Mouse (Mus musculus) lung, embryonic 14.5 days (tissue): ENCODE results near the gene Ank3. TPM values are rescaled to one million over a fixed set of nuclear protein-coding genes. Genes with fewer than 3 reads are reported as not detected.

Experiments used
- ATAC-seq: fragments of 200-750 bp; cut with Nextera tagmentation; 2 replicates; pipeline ENCODE4 v1.8.0; 2017; ENCODE audit warnings: mild to moderate bottlenecking, moderate TSS enrichment, moderate library complexity; ENCODE audit not compliant: insufficient read depth
- DNase-seq: peaks from one replicate; pipeline ENCODE4 v3.0.0-alpha.2; 2015
- H3K27ac ChIP-seq: fragments of 300-500 bp; sonication (generic); 2 replicates; pipeline ENCODE4 v1.5.1; 2014; ENCODE audit warnings: low read depth, mild to moderate bottlenecking, moderate library complexity
- H3K27me3 ChIP-seq: fragments of 300-500 bp; sonication (generic); 2 replicates; pipeline ENCODE4 v1.6.1; 2014; ENCODE audit warnings: low read length, control low read depth; ENCODE audit not compliant: insufficient read depth
- H3K36me3 ChIP-seq: fragments of 300-500 bp; sonication (generic); 2 replicates; pipeline ENCODE4 v1.6.1; 2014; ENCODE audit warnings: control low read depth; ENCODE audit not compliant: insufficient read depth
- H3K4me1 ChIP-seq: fragments of 300-500 bp; sonication (generic); 2 replicates; pipeline ENCODE4 v1.6.1; 2014; ENCODE audit warnings: antibody characterized with exemption, control low read depth; ENCODE audit not compliant: insufficient read depth
- H3K4me2 ChIP-seq: fragments of 300-500 bp; sonication (generic); 2 replicates; pipeline ENCODE4 v1.6.1; 2014; ENCODE audit warnings: mild to moderate bottlenecking
- H3K4me3 ChIP-seq: fragments of 300-500 bp; sonication (generic); 2 replicates; pipeline ENCODE4 v1.5.1; 2014; ENCODE audit warnings: low read depth, low read length
- H3K9ac ChIP-seq: fragments of 300-500 bp; sonication (generic); 2 replicates; pipeline ENCODE4 v1.6.1; 2014
- H3K9me3 ChIP-seq: fragments of 300-500 bp; sonication (generic); 2 replicates; pipeline ENCODE4 v1.6.1; 2016; ENCODE audit warnings: low read depth, low read length, control low read depth
- CTCF ChIP-seq: IDR thresholded peaks from 2 replicates; pipeline ENCODE4 v1.5.1; 2016; ENCODE audit warnings: antibody characterized with exemption, low read depth
- WGBS: fragments of 180-500 bp; shearing (Covaris S2); extraction: QIAGEN DNeasy Blood & Tissue Kit; methylation state at CpG from one replicate; pipeline ENCODE4 v1.1.7; 2014; 5-methylcytosine and 5-hydroxymethylcytosine counted together
- polyA plus RNA-seq: library from polyadenylated mRNA; unstranded; fragments of >200 nt; fragmentation: Nextera tagmentation; extraction: Ambion mirVana; gene quantifications from 2 replicates; pipeline ENCODE4 v1.2.1, GENCODE M21; 2014

Gene Ank3
- polyA plus RNA-seq, 1 experiment from 2014 or later = 16.2 TPM

DNA sequence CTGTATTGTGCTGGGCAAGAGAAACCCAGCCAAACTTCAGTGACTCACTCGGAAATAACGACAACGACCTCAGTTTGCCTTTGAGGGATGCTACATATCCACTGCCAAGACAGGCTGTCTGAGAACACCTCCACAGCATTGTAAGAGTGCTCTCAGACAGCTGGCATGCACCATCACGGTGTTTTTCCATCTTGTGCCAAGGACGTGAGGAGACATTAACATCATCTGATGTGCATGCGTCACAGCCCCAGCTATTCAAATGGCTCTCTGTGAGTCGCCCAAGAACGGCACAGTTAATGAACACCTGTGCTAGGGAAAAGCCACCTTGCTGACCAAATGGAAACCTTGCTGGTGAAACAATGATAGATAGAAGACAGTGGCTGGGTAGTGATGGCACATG, 633.4 kb downstream of the Ank3 start:
- WGBS = 85% methylated on average over 8 of the region's 8 CpGs

DNA sequence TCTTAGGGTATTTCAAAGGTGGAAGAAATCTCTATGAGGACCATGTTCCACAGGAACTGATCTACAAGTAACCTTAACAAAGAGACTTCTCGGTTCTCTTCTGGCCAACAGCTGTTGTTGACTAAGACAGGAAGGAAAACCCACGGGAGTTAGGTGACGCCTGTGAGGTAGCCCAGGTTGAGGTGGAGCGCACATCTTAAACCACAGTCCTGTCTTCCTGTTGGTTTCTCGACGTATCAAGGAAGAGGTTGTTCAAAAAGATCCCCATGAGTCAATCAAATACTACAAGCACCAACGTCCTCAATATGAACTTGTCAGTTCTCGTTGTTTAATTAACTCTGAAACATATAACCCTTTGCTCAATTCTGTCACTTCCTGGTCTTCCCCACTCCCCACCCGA, 634.4 kb downstream of the Ank3 start:
- H3K9ac ChIP-seq = no peak overlapping the region
- H3K36me3 ChIP-seq = no peaks in the 10 kb centered on the region
- no peaks in the 10 kb centered on the region for H3K27me3 ChIP-seq
- no peak overlapping the region for H3K4me2 ChIP-seq
- ATAC-seq = no peak
- no peak for TF ChIP-seq CTCF
- H3K9me3 ChIP-seq = no peaks in the 10 kb centered on the region
- 86% methylated on average over 9 of the region's 9 CpGs for WGBS
- H3K27ac ChIP-seq = no peak overlapping the region
- DNase-seq = no peak
- H3K4me1 ChIP-seq = no peaks in the 10 kb centered on the region
- no peak overlapping the region for H3K4me3 ChIP-seq

More for the DNA sequence above, 633.4 kb downstream of the Ank3 start:
- H3K4me2 ChIP-seq = no peak overlapping the region
- ATAC-seq = no peak
- no peaks in the 10 kb centered on the region for H3K27me3 ChIP-seq
- no peaks in the 10 kb centered on the region for H3K9me3 ChIP-seq
- no peaks in the 10 kb centered on the region for H3K36me3 ChIP-seq
- no peak for DNase-seq
- H3K9ac ChIP-seq = no peak overlapping the region
- no peaks in the 10 kb centered on the region for H3K4me1 ChIP-seq
- H3K27ac ChIP-seq = no peak overlapping the region
- no peak for TF ChIP-seq CTCF
- H3K4me3 ChIP-seq = no peak overlapping the region

DNA sequence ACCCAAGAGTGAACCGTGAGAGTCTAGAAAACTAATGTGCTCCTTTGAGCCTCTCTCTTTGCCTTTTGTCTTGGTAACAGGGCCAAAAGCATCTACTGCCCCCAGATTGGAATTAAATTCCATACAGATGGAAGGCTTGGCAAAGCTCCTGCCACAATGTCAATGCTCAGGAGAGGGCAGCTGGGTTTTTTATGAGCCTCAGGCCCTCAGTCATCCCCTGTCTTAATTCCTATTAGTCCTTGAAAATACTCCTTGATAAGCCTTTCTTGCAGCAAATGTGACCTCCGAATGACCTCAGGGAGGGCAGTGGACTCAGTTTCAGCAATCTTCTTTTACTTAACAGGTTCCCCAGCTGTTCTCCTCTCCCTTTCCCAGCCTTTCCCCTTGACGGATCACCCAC, 635.3 kb downstream of the Ank3 start:
- ATAC-seq = no peak
- WGBS = 51% methylated on average over 3 of the region's 3 CpGs

DNA sequence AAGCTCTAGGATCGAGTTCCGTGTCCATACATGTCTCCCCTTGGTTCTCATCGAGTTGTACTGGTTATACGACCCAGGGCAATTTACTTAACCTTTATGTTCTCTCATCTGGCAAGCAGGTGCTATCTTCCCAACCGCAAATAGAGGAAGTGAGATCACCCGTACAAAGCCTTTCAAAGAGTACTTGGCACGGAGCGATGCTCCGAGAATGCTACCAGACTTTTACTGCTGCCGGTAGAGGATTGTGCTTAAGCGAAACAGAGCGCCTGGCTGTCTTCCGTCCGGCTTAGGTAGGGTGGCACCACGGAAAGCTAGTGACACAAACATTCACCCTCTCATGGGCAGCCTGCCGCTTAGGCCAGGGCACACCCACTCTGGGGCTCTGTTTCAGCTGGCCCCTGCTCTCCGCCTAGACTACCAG, 641.3 kb downstream of the Ank3 start:
- H3K9me3 ChIP-seq = no peaks in the 10 kb centered on the region
- H3K27ac ChIP-seq = no peak overlapping the region
- H3K27me3 ChIP-seq = no peaks in the 10 kb centered on the region
- DNase-seq = no peak
- no peak overlapping the region for H3K4me2 ChIP-seq
- H3K4me1 ChIP-seq = no peaks in the 10 kb centered on the region
- TF ChIP-seq CTCF = no peak
- no peak overlapping the region for H3K4me3 ChIP-seq
- no peak for ATAC-seq
- no peak overlapping the region for H3K9ac ChIP-seq
- H3K36me3 ChIP-seq = no peaks in the 10 kb centered on the region
- whole genome bisulfite sequencing = 71% methylated on average over 17 of the region's 17 CpGs

More for the DNA sequence above, 635.3 kb downstream of the Ank3 start:
- Histone ChIP-seq H3K4me2 (no peak overlapping the region), H3K36me3 (no peaks in the 10 kb centered on the region), H3K4me1 (no peaks in the 10 kb centered on the region), H3K27me3 (no peaks in the 10 kb centered on the region), H3K27ac (no peak overlapping the region), H3K9ac (no peak overlapping the region), H3K9me3 (no peaks in the 10 kb centered on the region), H3K4me3 (no peak overlapping the region)
- TF ChIP-seq CTCF = no peak
- DNase-seq = peak; percentile 13

DNA sequence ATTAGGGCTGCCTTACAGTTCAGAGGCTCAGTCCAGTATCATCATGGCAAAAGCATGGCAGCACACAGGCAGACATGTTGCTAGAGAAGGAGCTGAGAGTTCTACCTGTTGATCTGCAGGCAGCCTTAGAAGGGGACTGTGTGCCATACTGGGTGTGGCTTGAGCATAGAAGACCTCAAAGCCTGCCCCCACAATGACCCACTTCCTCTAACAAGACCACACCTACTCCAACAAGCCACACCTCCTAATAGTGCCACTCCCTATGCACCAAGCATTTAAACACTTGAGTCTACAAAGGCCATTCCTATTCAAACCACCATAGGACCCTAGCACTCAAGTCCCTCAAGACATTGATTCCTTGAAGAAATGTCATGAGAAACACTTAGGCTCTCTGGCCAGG, 643.0 kb downstream of the Ank3 start:
- Histone ChIP-seq H3K4me1 (no peaks in the 10 kb centered on the region), H3K9me3 (no peaks in the 10 kb centered on the region), H3K27me3 (no peaks in the 10 kb centered on the region), H3K27ac (no peak overlapping the region), H3K9ac (no peak overlapping the region), H3K4me2 (no peak overlapping the region), H3K36me3 (no peaks in the 10 kb centered on the region), H3K4me3 (no peak overlapping the region)
- no peak for TF ChIP-seq CTCF
- DNase-seq (no peak), ATAC-seq (no peak)

DNA sequence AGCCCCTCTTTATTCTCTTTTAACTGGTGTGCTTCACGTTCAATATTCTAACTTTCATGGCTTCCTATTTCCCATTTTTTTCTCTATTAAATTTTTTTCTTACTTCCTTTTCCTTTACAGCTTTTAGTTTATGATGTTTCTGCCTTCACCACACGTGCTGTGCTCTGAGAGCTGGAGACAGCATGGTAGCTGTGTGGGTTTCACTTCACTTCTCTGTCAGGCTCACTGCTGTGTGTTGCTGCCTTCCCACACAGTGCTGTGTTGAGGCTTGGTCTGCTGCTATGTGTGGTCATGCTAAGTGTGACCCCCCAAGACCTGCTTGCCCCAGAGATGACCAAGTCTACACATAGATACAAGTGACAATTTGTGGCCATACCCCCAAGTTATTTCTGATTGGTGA, 647.1 kb downstream of the Ank3 start:
- Histone ChIP-seq H3K4me1 (no peaks in the 10 kb centered on the region), H3K27ac (no peak overlapping the region), H3K4me2 (no peak overlapping the region), H3K4me3 (no peak overlapping the region), H3K27me3 (no peaks in the 10 kb centered on the region), H3K9ac (no peak overlapping the region), H3K9me3 (no peaks in the 10 kb centered on the region), H3K36me3 (no peaks in the 10 kb centered on the region)
- no peak for DNase-seq
- WGBS = 65% methylated on average over 2 of the region's 2 CpGs
- no peak for ATAC-seq
- TF ChIP-seq CTCF = no peak

DNA sequence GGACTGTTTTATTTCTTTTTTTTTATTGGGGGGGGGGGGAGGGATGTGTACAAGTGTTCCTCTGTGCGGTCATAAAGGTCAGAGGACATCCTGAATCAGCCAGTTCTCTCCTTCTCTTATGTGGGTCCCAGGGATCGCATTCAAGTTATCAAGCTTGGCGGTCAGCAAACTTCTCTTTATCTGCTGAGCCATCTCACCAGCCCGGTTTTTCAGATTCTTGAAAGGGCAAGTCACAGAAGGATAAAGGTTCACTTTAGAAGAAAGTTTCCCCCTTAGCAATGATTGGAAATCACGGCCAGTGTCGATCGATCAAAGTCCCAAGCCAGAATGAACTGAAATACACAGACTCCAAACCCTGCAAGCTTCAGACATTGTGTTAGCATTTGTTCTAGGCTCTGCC, 651.2 kb downstream of the Ank3 start:
- no peak overlapping the region for H3K4me2 ChIP-seq
- 64% methylated on average over 7 of the region's 7 CpGs for WGBS
- H3K4me3 ChIP-seq = no peak overlapping the region
- H3K9ac ChIP-seq = no peak overlapping the region
- no peak for TF ChIP-seq CTCF
- ATAC-seq (no peak), DNase-seq (no peak)
- no peaks in the 10 kb centered on the region for H3K36me3 ChIP-seq
- H3K27ac ChIP-seq = no peak overlapping the region
- 0 out of 2 replicates have a peak, but pooled peaks cover 5% of the 10 kb centered on the region for H3K9me3 ChIP-seq
- H3K27me3 ChIP-seq = no peaks in the 10 kb centered on the region
- no peaks in the 10 kb centered on the region for H3K4me1 ChIP-seq

DNA sequence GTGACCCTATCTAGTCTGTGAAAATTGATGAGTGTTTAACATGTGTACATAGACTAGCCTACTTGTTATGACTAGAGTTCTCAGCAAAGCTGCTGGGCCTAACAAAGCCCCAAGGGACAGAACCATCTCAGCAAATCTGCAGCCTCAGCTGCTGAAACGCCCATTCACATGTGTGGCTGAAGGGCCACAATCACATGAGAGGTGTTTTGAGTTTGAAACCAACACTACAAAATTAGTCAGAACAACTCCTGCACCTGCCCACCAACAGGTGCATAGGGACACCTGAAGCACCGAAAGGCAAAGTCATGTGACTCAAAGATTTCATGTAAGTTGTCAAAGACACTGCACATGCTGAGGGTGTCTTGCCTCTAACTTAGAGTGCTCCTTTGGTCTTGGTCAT, 656.7 kb downstream of the Ank3 start:
- Histone ChIP-seq H3K4me1 (peaks cover 6% of the 10 kb centered on the region), H3K4me3 (no peak overlapping the region), H3K36me3 (no peaks in the 10 kb centered on the region), H3K9ac (no peak overlapping the region), H3K4me2 (no peak overlapping the region), H3K9me3 (0 out of 2 replicates have a peak, but pooled peaks cover 5% of the 10 kb centered on the region), H3K27me3 (no peaks in the 10 kb centered on the region), H3K27ac (no peak overlapping the region)
- ATAC-seq = no peak
- no peak for DNase-seq
- 78% methylated on average over 2 of the region's 2 CpGs for WGBS
- no peak for TF ChIP-seq CTCF
